Mouse (Mus musculus) ES-Bruce4 (cell line): ENCODE results near the gene Olfr1104. TPM values are rescaled to one million over a fixed set of nuclear protein-coding genes. Genes with fewer than 3 reads are reported as not detected.

Experiments
- H3K27ac ChIP-seq: 2 replicates; pipeline ENCODE4 v1.5.1; 2012; ENCODE audit warnings: low read length, inconsistent platforms; ENCODE audit not compliant: insufficient read depth
- H3K27me3 ChIP-seq: 2 replicates; pipeline ENCODE4 v1.6.1; 2012; ENCODE audit warnings: mild to moderate bottlenecking, low read length, inconsistent platforms; ENCODE audit not compliant: control insufficient read depth, poor library complexity, insufficient read depth, severe bottlenecking
- H3K36me3 ChIP-seq: 2 replicates; pipeline ENCODE4 v1.6.1; 2012; ENCODE audit warnings: inconsistent platforms, mild to moderate bottlenecking, low read length, moderate library complexity; ENCODE audit not compliant: control insufficient read depth, poor library complexity, insufficient read depth, severe bottlenecking
- H3K4me1 ChIP-seq: one replicate; pipeline ENCODE4 v1.8.1; 2011; ENCODE audit warnings: low read length; ENCODE audit not compliant: control insufficient read depth, insufficient read depth
- H3K4me3 ChIP-seq: 2 replicates; pipeline ENCODE4 v1.5.1; 2011; ENCODE audit warnings: low read depth, mild to moderate bottlenecking, low read length
- H3K9ac ChIP-seq: 2 replicates; pipeline ENCODE4 v1.6.1; 2012; ENCODE audit warnings: low read depth, mild to moderate bottlenecking, inconsistent platforms; ENCODE audit not compliant: poor library complexity, severe bottlenecking
- H3K9me3 ChIP-seq: replicated peaks from 2 replicates; pipeline ENCODE4 v1.6.1; 2012; ENCODE audit warnings: mild to moderate bottlenecking, low read length, inconsistent platforms; ENCODE audit not compliant: control insufficient read depth, poor library complexity, insufficient read depth, severe bottlenecking
- CTCF ChIP-seq: IDR thresholded peaks from one replicate; pipeline ENCODE4 v1.8.1; 2011; ENCODE audit warnings: low read depth, low read length
- EP300 ChIP-seq: IDR thresholded peaks from 2 replicates; pipeline ENCODE4 v1.6.1; 2011; ENCODE audit warnings: low read depth, low read length; ENCODE audit not compliant: insufficient read depth
- POLR2A ChIP-seq: IDR thresholded peaks from one replicate; pipeline ENCODE4 v1.8.1; 2011; ENCODE audit warnings: low read length; ENCODE audit not compliant: insufficient read depth
- polyA plus RNA-seq: library from polyadenylated mRNA; stranded (reverse); fragments of >200 nt; gene quantifications from 2 replicates; pipeline ENCODE4 v1.2.4, GENCODE M21; 2011; ENCODE audit warnings: low read depth; ENCODE audit not compliant: missing spikeins, insufficient read depth, insufficient read length

Olfr1104 gene
- not detected in 2 replicates for polyA plus RNA-seq

DNA sequence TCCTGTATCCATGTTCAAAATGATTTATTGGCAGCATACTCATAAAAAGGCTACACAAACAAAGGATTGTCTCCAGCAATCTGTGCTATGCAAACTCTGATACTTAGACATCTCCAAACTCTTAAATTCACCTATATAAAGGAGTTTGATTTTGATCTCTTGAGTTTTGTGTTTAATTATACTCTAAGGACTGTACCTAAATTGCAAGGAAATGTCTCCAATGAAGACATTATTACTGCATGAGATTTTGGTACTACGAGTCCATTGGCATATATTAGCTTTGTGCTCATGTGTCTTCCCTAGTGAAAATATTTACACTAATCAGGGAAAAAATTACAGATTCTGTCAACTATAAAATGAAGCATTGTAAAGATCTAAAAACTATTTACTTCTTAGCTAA lies at the start of gene Olfr1104:
Olfr1104 (minus strand) TSS at position 101 of the 400 bp plus-strand sequence.
- no peaks in the 10 kb centered on the region for H3K27me3 ChIP-seq
- no peaks in the 10 kb centered on the region for H3K36me3 ChIP-seq
- TF ChIP-seq CTCF: no peak
- TF ChIP-seq EP300: no peak
- no peak for TF ChIP-seq POLR2A
- H3K27ac ChIP-seq: no peak within 1 kb of the TSS
- no peaks in the 10 kb centered on the region for H3K9me3 ChIP-seq
- no peak within 1 kb of the TSS for H3K4me3 ChIP-seq
- no peak within 1 kb of the TSS for H3K9ac ChIP-seq
- no peaks in the 10 kb centered on the region for H3K4me1 ChIP-seq

DNA sequence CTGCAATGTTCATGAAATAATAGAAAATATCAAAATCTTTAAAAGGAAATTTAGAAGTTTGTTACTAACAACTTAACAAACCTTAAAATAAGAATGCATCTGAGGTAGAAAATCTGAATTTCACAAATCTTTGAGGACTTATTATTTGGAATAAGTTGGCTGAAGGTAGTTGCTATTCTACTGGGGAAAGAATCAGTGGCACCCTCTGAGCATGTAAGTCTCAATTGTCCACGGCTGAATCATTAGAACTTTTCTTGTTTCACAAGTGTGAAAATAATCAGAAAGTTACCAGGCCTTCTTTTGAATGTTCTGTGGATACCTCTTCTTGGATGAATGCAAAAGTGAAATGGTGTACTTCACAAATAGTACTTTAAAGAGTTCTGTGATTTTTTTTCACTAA lies 48.8 kb upstream of the Olfr1104 start, which contains the start of gene Olfr1107:
Olfr1107 (minus strand) TSS at position 101 of the 400 bp plus-strand sequence.
- no peak for TF ChIP-seq CTCF
- TF ChIP-seq EP300: no peak
- no peak for TF ChIP-seq POLR2A
- Histone ChIP-seq H3K9me3 (no peaks in the 10 kb centered on the region), H3K27ac (no peak within 1 kb of the TSS), H3K27me3 (no peaks in the 10 kb centered on the region), H3K9ac (no peak within 1 kb of the TSS), H3K4me1 (no peaks in the 10 kb centered on the region), H3K4me3 (no peak within 1 kb of the TSS), H3K36me3 (no peaks in the 10 kb centered on the region)

DNA sequence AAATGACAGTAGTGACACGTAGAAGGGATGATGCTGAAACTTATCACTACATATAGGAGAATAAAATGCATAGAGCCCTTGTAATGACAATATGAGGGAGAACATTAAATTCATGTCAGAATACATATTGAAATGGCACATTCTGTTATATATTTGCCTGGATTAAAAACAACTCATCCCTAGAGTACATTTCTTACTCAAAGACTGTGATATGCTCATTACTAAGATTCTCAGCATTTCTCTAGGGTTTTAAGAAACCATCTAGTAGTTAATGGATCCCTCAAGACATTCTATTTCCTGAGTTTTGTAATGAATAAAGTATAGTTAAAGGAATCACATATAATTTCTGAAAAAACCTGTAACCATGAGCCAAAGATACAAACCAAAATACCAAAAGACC lies 25.3 kb upstream of the Olfr1104 start, which contains the start of gene Olfr1106:
Olfr1106 (minus strand) TSS at position 101 of the 400 bp plus-strand sequence.
- no peak within 1 kb of the TSS for H3K9ac ChIP-seq
- no peaks in the 10 kb centered on the region for H3K4me1 ChIP-seq
- TF ChIP-seq CTCF (no peak), EP300 (no peak), POLR2A (no peak)
- H3K36me3 ChIP-seq: no peaks in the 10 kb centered on the region
- H3K27ac ChIP-seq: no peak within 1 kb of the TSS
- H3K27me3 ChIP-seq: no peaks in the 10 kb centered on the region
- no peaks in the 10 kb centered on the region for H3K9me3 ChIP-seq
- H3K4me3 ChIP-seq: no peak within 1 kb of the TSS

DNA sequence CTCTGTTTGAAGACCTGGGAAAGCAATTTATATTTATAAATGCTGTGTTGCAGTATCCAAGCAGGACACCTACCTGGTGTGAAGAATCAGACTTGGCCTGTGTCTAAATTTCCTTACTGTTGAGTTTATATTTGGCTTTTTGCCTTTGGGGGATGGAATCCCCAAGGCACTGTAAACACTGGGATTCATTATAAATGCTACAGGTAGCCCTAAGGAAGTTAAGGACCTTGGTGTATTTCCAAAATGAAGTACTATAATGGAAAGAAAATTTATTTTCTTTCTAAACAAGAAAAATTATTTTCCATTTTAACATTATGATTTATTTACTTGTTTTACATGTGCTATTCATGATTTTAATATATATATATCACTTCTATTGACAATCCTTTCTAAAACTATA lies 9.6 kb upstream of the Olfr1104 start, which contains the start of gene Olfr1105:
Olfr1105 (minus strand) TSS at position 101 of the 400 bp plus-strand sequence.
- Histone ChIP-seq H3K4me3 (no peak within 1 kb of the TSS), H3K36me3 (no peaks in the 10 kb centered on the region), H3K4me1 (no peaks in the 10 kb centered on the region), H3K9ac (no peak within 1 kb of the TSS), H3K27ac (no peak within 1 kb of the TSS), H3K9me3 (no peaks in the 10 kb centered on the region), H3K27me3 (no peaks in the 10 kb centered on the region)
- TF ChIP-seq POLR2A (no peak), CTCF (no peak), EP300 (no peak)

DNA sequence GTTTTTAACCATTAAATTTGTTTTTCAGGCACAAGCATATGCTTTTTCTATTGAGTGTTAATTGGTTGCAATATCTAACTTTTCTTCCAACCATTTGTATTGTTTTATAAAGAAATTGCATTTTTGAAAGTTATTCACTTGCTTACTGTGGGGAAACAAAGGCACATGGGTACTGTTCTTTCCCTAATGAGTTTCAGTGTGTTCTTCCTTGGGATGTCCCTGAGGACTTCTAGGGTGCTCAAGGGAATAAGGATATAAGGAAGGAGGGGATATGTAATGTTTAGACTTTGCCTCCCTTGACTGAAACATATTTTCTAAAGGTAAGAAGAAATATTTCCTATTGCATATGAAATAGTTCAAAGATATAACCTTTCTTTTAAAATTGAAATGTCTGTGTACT lies 28.8 kb downstream of the Olfr1104 start, which contains the start of gene Olfr1102:
Olfr1102 (plus strand) TSS at position 301 of the 400 bp plus-strand sequence.
- no peak for TF ChIP-seq CTCF
- no peak for TF ChIP-seq EP300
- TF ChIP-seq POLR2A: no peak

DNA sequence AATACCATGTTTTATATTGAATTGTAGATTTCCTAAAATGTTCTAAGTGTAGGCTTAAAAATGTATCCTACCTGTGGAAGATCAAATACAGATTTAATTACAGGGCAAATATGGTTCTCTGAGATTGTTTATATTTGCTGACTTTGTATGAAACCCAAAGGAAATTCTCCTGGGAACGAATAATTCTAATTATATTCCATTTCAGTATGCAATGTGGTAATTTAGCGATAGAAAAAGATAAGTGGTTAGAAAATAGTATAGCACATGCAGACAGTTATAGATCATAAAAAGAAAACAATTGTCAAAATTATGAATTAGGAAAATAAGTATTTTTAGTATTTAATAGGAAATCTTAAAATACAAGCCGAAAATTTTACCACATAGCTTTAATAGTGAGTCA lies 35.8 kb downstream of the Olfr1104 start, which contains the start of gene Olfr1101:
Olfr1101 (minus strand) TSS at position 101 of the 400 bp plus-strand sequence.
- no peak within 1 kb of the TSS for H3K4me3 ChIP-seq

More for the DNA sequence above, 28.8 kb downstream of the Olfr1104 start, which contains the start of gene Olfr1102:
- H3K36me3 ChIP-seq: no peaks in the 10 kb centered on the region
- no peaks in the 10 kb centered on the region for H3K9me3 ChIP-seq
- no peak within 1 kb of the TSS for H3K27ac ChIP-seq
- no peak within 1 kb of the TSS for H3K9ac ChIP-seq
- no peak within 1 kb of the TSS for H3K4me3 ChIP-seq
- no peaks in the 10 kb centered on the region for H3K4me1 ChIP-seq
- H3K27me3 ChIP-seq: no peaks in the 10 kb centered on the region

More for the DNA sequence above, 35.8 kb downstream of the Olfr1104 start, which contains the start of gene Olfr1101:
- H3K4me1 ChIP-seq: no peaks in the 10 kb centered on the region
- no peak within 1 kb of the TSS for H3K9ac ChIP-seq
- no peaks in the 10 kb centered on the region for H3K9me3 ChIP-seq
- TF ChIP-seq EP300: no peak
- no peak for TF ChIP-seq POLR2A
- TF ChIP-seq CTCF: no peak
- no peak within 1 kb of the TSS for H3K27ac ChIP-seq
- no peaks in the 10 kb centered on the region for H3K27me3 ChIP-seq
- no peaks in the 10 kb centered on the region for H3K36me3 ChIP-seq
